Mouse (Mus musculus) embryonic facial prominence, embryonic 15.5 days (tissue): ENCODE results near the gene Cytip. TPM values are rescaled to one million over a fixed set of nuclear protein-coding genes. Genes with fewer than 3 reads are reported as not detected.

Source experiments
- ATAC-seq: fragments of 200-750 bp; cut with Nextera tagmentation; 2 replicates; pipeline ENCODE4 v1.8.0; 2017; ENCODE audit warnings: low read depth, moderate TSS enrichment; ENCODE audit not compliant: insufficient number of reproducible peaks, low FRiP score, low TSS enrichment
- H3K27ac ChIP-seq: fragments of 300-500 bp; sonication (generic); replicated peaks from 2 replicates; pipeline ENCODE4 v1.5.1; 2015; ENCODE audit warnings: mild to moderate bottlenecking, inconsistent platforms
- H3K27me3 ChIP-seq: fragments of 300-500 bp; sonication (generic); 2 replicates; pipeline ENCODE4 v1.6.1; 2015; ENCODE audit warnings: inconsistent platforms
- H3K36me3 ChIP-seq: fragments of 300-500 bp; sonication (generic); 2 replicates; pipeline ENCODE4 v1.6.1; 2015; ENCODE audit warnings: mild to moderate bottlenecking, inconsistent platforms
- H3K4me1 ChIP-seq: fragments of 300-500 bp; sonication (generic); 2 replicates; pipeline ENCODE4 v1.6.1; 2015; ENCODE audit warnings: inconsistent platforms
- H3K4me2 ChIP-seq: fragments of 300-500 bp; sonication (generic); replicated peaks from 2 replicates; pipeline ENCODE4 v1.6.1; 2015; ENCODE audit warnings: mild to moderate bottlenecking, inconsistent platforms
- H3K4me3 ChIP-seq: fragments of 300-500 bp; sonication (generic); replicated peaks from 2 replicates; pipeline ENCODE4 v1.5.1; 2015; ENCODE audit warnings: mild to moderate bottlenecking, inconsistent platforms
- H3K9ac ChIP-seq: fragments of 300-500 bp; sonication (generic); 2 replicates; pipeline ENCODE4 v1.6.1; 2015; ENCODE audit warnings: inconsistent platforms
- H3K9me3 ChIP-seq: fragments of 300-500 bp; sonication (generic); replicated peaks from 2 replicates; pipeline ENCODE4 v1.6.1; 2016; ENCODE audit warnings: inconsistent platforms
- WGBS: fragments of 180-500 bp; shearing (Covaris S2); methylation state at CpG from one replicate; pipeline ENCODE4 v1.1.7; 2015; 5-methylcytosine and 5-hydroxymethylcytosine counted together
- polyA plus RNA-seq: library from polyadenylated mRNA; unstranded; fragments of >200 nt; fragmentation: Nextera tagmentation; extraction: Ambion mirVana; gene quantifications from 2 replicates; pipeline ENCODE4 v1.2.1, GENCODE M21; 2015

The Cytip gene
- polyA plus RNA-seq, 1 experiment from 2014 or later: 2.3 TPM

DNA sequence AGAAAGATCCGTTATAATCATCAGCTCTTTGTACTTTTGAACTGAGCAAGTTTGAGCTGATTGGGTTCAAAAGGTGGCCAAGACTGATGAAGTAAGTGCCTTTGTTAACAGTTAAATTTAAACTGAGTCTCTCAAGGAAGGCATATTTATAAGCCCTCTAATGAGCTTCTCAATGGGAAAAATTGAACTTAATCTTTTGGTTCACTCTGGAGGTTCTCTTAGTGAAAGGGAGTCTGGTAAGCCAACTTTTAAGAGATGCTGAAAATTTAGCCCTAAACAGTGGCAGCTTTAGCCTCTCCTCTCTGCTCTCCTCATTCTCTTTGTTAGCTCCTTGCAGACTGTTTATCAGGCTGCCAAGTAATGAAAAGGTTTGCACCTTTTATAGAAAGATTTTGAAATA, 100.5 kb downstream of the Cytip start:
- Histone ChIP-seq H3K36me3 (no peaks in the 10 kb centered on the region), H3K27me3 (no peaks in the 10 kb centered on the region), H3K4me3 (no peak overlapping the region), H3K4me1 (no peaks in the 10 kb centered on the region), H3K9me3 (no peaks in the 10 kb centered on the region), H3K9ac (no peak overlapping the region), H3K27ac (no peak overlapping the region), H3K4me2 (no peak overlapping the region)
- no peak for ATAC-seq
- 81% methylated on average over 1 of the region's 1 CpGs for WGBS

DNA sequence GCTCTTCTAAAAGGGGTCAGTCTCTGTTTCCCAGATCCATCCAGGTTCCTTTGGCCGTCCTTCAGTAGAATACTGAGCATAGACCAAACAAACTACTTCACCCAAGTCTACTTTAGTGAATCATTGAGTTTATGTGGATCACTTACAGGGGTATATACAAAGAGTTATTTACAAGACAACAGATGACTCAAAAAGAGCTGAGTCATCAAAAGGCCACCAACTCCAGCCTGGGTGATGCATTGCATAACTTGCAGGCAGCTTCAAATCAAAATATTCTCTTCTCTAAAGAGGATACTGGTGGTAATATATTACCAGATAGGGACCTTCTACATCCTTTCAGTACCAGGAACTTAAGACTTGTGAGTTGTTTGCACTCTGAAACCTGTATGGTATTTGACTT, 108.9 kb downstream of the Cytip start:
- H3K9ac ChIP-seq: no peak overlapping the region
- H3K4me1 ChIP-seq: no peaks in the 10 kb centered on the region

DNA sequence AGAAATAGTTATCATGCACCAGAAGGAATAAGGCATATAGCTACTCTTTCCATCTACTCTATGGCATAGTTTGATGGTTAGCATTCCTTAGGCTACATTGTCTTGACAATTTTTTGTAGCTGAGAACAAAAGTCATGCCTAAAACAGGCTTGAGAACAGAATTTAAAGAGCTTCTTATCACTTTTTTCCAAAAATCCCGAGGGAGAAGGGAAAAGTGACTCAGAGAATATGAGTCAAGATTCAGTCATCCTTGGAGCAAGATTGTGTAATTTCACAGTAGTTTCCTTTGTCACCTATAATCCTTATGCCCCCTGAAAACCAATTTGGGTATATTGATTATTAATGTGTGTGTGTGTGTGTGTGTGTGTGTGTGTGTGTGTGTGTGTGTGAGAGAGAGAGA, 115.5 kb downstream of the Cytip start:
- H3K4me3 ChIP-seq: no peak overlapping the region
- H3K4me1 ChIP-seq: no peaks in the 10 kb centered on the region
- WGBS: 51% methylated on average over 1 of the region's 1 CpGs
- H3K27me3 ChIP-seq: no peaks in the 10 kb centered on the region
- no peak overlapping the region for H3K9ac ChIP-seq
- no peaks in the 10 kb centered on the region for H3K9me3 ChIP-seq
- no peaks in the 10 kb centered on the region for H3K36me3 ChIP-seq
- no peak overlapping the region for H3K27ac ChIP-seq
- no peak for ATAC-seq
- no peak overlapping the region for H3K4me2 ChIP-seq

More for the DNA sequence above, 108.9 kb downstream of the Cytip start:
- Histone ChIP-seq H3K4me2 (no peak overlapping the region), H3K27me3 (no peaks in the 10 kb centered on the region), H3K9me3 (no peaks in the 10 kb centered on the region), H3K36me3 (no peaks in the 10 kb centered on the region), H3K4me3 (no peak overlapping the region), H3K27ac (no peak overlapping the region)
- no peak for ATAC-seq
- whole genome bisulfite sequencing: 77% methylated on average over 1 of the region's 1 CpGs

Other genes with a start within 250 kb of the Cytip start
- gene Galnt5, start 197.6 kb downstream of the Cytip start, polyA plus RNA-seq: 4.5 and 4.6 TPM in 2 replicates
- 1.5 and 2.5 TPM in 2 replicates for gene Ermn, start 142.7 kb downstream of the Cytip start, polyA plus RNA-seq
- gene Acvr1c, start 162.4 kb upstream of the Cytip start, polyA plus RNA-seq: 0.31 and 0.35 TPM in 2 replicates